Mouse (Mus musculus) C2C12 (cell line): ENCODE measurements around the gene Stambp.
"Not testable (repeated sequence)": the region's sequence is repeated elsewhere in the genome, so short reads cannot be mapped to it uniquely, and the experiment has no call there.

ENCODE experiments used
- CTCF ChIP-seq: IDR thresholded peaks from one replicate; pipeline ENCODE4 v1.5.1; 2011; ENCODE audit not compliant: control insufficient read depth, insufficient read depth, insufficient read length
- FOSL1 ChIP-seq: IDR thresholded peaks from one replicate; pipeline ENCODE4 v1.8.0; 2011; ENCODE audit warnings: mild to moderate bottlenecking, low read length; ENCODE audit not compliant: poor library complexity, insufficient read depth, severe bottlenecking
- MAX ChIP-seq: IDR thresholded peaks from one replicate; pipeline ENCODE4 v1.6.1; 2011; ENCODE audit warnings: mild to moderate bottlenecking, control low read depth
- MYOD1 ChIP-seq: IDR thresholded peaks from one replicate; pipeline ENCODE4 v1.6.1; 2011; ENCODE audit warnings: low read depth; ENCODE audit not compliant: control insufficient read depth, insufficient read length
- MYOG ChIP-seq: IDR thresholded peaks from one replicate; pipeline ENCODE4 v1.6.1; 2011; ENCODE audit not compliant: control insufficient read depth, insufficient read length; ENCODE audit errors: extremely low read depth
- USF1 ChIP-seq: IDR thresholded peaks from one replicate; pipeline ENCODE4 v1.6.1; 2011; ENCODE audit warnings: low read depth, mild to moderate bottlenecking, control low read depth, moderate library complexity

DNA sequence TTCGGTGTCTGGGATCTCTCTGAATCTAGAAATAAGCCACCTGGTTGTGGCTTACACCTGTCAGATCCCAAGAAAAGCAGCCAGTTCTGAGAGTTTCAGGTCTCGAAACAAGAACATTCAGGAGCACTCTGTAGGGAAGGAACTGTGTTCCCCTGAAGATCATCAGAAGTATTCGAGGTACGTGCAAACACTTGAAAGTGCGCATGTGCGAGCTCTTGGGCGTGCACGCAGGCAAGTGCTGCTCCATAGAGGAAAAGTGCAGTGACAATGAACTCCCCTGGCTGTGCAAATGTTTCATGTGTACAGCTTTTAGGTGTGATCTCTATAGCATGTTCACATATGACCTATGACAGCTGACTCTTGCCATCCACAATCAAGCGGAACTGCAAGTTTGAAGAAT is 12.8 kb upstream of the Stambp start:
- TF ChIP-seq MAX, CTCF, MYOG, USF1, MYOD1, FOSL1: not testable (repeated sequence)
